Mouse (Mus musculus) embryonic facial prominence, embryonic 10.5 days (tissue): Measurements from ENCODE around the gene Neurod1. TPM values are rescaled to one million over a fixed set of nuclear protein-coding genes. Genes with fewer than 3 reads are reported as not detected.

Experiments
- DNase-seq: peaks from one replicate; pipeline ENCODE4 v3.0.0-alpha.2; 2017; ENCODE audit warnings: low spot score
- H3K27ac ChIP-seq: fragments of 300-500 bp; sonication (generic); replicated peaks from 2 replicates; pipeline ENCODE4 v1.5.1; 2016; ENCODE audit warnings: mild to moderate bottlenecking
- H3K27me3 ChIP-seq: fragments of 300-500 bp; sonication (generic); replicated peaks from 2 replicates; pipeline ENCODE4 v1.6.1; 2016; ENCODE audit warnings: low read depth, mild to moderate bottlenecking; ENCODE audit not compliant: poor library complexity, severe bottlenecking
- H3K36me3 ChIP-seq: fragments of 300-500 bp; sonication (generic); replicated peaks from 2 replicates; pipeline ENCODE4 v1.6.1; 2016; ENCODE audit warnings: mild to moderate bottlenecking, moderate library complexity
- H3K4me1 ChIP-seq: fragments of 300-500 bp; sonication (generic); 2 replicates; pipeline ENCODE4 v1.6.1; 2016
- H3K4me3 ChIP-seq: fragments of 300-500 bp; sonication (generic); 2 replicates; pipeline ENCODE4 v1.5.1; 2016; ENCODE audit warnings: mild to moderate bottlenecking, moderate library complexity
- H3K9me3 ChIP-seq: fragments of 300-500 bp; sonication (generic); 2 replicates; pipeline ENCODE4 v1.6.1; 2016; ENCODE audit warnings: mild to moderate bottlenecking
- WGBS: fragments of 180-500 bp; shearing (Covaris S2); methylation state at CpG from one replicate; pipeline ENCODE4 v1.1.7; 2016; 5-methylcytosine and 5-hydroxymethylcytosine counted together
- polyA plus RNA-seq: library from polyadenylated mRNA; unstranded; fragments of >200 nt; fragmentation: Nextera tagmentation; extraction: Ambion mirVana; gene quantifications from 2 replicates; pipeline ENCODE4 v1.2.1, GENCODE M21; 2016

Gene Neurod1
- polyA plus RNA-seq, 1 experiment from 2014 or later: 25.1 TPM

DNA sequence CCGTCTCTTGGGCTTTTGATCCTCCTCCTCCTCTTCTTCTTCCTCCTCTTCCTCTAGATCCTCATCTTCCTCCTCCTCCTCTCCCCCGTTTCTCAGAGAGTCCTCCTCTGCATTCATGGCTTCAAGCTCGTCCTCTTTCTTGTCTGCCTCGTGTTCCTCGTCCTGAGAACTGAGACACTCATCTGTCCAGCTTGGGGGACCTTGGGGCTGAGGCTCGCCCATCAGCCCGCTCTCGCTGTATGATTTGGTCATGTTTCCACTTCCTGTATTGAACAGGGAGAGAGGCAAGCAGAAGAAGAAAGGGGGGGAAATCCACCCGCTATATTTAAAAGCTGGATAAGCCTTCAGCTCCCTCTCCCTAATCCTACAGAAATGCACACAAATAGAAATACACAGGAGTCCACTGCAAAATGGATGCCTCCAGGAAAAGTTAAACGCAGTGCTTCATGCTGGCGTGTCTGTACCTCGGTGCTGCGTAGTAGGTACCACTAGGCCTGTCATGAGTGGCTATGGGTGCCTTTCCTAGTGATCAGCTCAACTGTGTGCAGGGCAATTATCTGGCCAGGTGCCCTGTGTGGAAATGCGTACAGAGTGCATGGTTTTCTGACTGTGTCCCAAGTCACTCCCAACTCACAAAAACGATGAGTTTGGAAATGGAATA is 1.6 kb downstream of the Neurod1 start:
- Histone ChIP-seq H3K27ac (no peak overlapping the region; the same call in 1 of the 2 replicates), H3K4me3 (peak overlapping the region; percentile 57), H3K27me3 (peaks cover 94% of the 10 kb centered on the region), H3K4me1 (peaks cover 38% of the 10 kb centered on the region), H3K9me3 (no peaks in the 10 kb centered on the region), H3K36me3 (no peaks in the 10 kb centered on the region)
- DNase-seq: no peak
- 10% methylated on average over 15 of the region's 15 CpGs for WGBS

DNA sequence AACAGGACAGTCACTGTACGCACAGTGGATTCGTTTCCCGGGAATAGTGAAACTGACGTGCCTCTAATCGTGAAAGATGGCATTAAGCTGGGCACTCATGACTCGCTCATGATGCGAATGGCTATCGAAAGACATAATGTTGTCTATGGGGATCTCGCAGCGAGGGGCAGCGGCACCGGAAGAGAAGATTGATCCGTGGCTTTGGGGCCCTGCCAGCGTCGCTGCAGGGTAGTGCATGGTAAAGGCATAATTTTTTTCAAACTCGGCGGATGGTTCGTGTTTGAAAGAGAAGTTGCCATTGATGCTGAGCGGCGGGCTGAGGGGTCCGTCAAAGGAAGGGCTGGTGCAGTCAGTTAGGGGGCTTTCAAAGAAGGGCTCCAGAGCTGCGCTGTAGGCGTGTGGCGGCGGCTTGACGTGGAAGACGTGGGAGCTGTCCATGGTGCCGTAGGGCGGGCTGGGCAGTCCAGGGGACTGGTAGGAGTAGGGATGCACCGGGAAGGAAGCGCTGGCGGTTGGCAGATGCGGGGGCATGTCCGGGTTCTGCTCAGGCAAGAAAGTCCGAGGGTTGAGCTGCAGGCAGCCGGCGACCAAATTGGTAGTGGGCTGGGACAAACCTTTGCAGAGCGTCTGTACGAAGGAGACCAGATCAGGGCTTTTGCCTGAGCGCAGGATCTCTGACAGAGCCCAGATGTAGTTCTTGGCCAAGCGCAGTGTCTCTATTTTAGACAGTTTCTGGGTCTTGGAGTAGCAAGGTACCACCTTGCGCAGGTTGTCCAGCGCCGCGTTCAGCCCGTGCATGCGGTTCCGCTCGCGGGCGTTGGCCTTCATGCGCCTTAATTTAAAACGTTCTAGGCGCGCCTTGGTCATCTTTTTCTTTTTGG is 2.4 kb downstream of the Neurod1 start:
- Histone ChIP-seq H3K4me1 (peaks cover 30% of the 10 kb centered on the region), H3K4me3 (peak overlapping the region; percentile 57), H3K27ac (no peak overlapping the region; the same call in 1 of the 2 replicates), H3K27me3 (peaks cover 86% of the 10 kb centered on the region), H3K36me3 (no peaks in the 10 kb centered on the region), H3K9me3 (no peaks in the 10 kb centered on the region)
- 2% methylated on average over 55 of the region's 55 CpGs for WGBS
- DNase-seq: peak; percentile 93

DNA sequence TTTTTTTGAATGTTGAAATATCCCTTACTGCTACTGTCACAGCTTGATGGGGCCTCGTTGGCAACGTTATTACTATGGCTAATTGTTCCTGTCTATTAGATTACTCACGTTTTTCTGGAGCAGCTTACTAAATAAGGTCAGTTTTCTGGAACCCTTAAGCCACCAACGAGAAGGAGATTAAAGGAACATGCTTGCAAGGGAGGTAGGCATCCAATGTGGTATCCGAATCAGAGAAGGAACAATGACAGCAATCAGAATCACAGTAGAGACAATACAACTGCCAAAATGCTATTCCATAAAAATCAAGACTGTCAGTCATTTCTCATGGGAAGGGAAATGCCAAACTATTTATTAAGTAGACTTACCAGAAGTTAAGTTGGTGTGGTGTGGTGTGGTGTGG is 5.1 kb downstream of the Neurod1 start:
- DNase-seq: no peak
- 52% methylated on average over 5 of the region's 5 CpGs for WGBS
- H3K27me3 ChIP-seq: peaks cover 59% of the 10 kb centered on the region
- H3K4me3 ChIP-seq: no peak overlapping the region
- H3K9me3 ChIP-seq: no peaks in the 10 kb centered on the region
- H3K4me1 ChIP-seq: peaks cover 15% of the 10 kb centered on the region
- H3K36me3 ChIP-seq: no peaks in the 10 kb centered on the region
- H3K27ac ChIP-seq: no peak overlapping the region

DNA sequence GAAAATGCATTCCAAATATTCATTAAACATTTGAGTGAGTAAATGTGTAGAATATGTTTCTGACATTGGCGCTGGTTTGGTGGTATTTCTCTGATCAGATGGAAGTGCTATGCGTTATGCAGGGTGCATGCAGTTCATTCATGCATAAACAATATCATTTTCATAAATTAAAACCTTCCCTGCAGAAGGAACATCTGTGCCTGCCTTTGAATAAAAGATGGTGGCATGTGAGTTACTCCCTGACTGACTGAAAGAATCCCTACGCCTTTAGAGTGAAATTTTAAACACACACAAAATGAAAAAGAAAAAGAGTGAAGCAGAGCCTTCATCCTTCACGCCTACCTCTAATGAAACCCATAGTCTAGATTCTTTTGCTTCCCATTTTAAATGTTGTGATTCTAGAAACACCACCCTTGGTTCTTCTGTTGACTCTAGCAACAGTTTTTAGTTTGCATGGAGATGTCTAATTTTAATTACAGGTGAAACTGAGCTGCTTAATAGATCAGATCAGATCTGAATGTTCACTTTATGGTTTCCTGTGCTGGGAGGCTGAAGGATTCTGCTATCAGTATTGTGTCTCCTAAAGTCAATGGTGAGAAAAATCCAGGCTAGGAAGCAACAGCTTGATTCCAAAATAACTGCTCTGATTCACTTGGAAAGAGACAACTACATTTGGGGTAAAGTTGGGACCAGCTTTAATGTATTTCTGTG is 5.7 kb downstream of the Neurod1 start:
- Histone ChIP-seq H3K4me1 (peaks cover 12% of the 10 kb centered on the region), H3K27me3 (peaks cover 53% of the 10 kb centered on the region), H3K9me3 (no peaks in the 10 kb centered on the region), H3K36me3 (no peaks in the 10 kb centered on the region), H3K4me3 (no peak overlapping the region), H3K27ac (no peak overlapping the region)
- 70% methylated on average over 4 of the region's 4 CpGs for WGBS
- no peak for DNase-seq

DNA sequence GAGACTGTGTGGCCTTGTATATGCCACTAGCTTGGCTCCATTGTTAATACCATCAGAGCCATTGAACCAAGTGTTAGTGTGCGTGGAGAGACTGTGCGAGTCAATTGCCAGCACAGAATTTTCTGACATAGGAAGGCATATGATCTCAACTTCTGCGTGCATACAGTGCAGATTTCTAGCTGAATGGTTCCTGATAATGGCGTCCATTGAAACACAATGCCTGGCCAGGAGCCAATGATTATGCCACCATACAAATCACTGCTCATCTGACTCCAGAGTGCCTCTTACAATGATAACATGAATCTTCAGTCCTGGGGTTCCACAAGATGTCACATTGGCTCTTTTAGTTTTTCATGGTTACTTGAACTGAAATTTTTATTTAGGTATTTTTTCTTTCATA is 7.2 kb downstream of the Neurod1 start:
- DNase-seq: no peak
- Histone ChIP-seq H3K36me3 (no peaks in the 10 kb centered on the region), H3K9me3 (no peaks in the 10 kb centered on the region), H3K4me1 (peaks cover 7% of the 10 kb centered on the region), H3K27me3 (peaks cover 38% of the 10 kb centered on the region), H3K27ac (no peak overlapping the region), H3K4me3 (no peak overlapping the region)
- 75% methylated on average over 4 of the region's 4 CpGs for WGBS

DNA sequence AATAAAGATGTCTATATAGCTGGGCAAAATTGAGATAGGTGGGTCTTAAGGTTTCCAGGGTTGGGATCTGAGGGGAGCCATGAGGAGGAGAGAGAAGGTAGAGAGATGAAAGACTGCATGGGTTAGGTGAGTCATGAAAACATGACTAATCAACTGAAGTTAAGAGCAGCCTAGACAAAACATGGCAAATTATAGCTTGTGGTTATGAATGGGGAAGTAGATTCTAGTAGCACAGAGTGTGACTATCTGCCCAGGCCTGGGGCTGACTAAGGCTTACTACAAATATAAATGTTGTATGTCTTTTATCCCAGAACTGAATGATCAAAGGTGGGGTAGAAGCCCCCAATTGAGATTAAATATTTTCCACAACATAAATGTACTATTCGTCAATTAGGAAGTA is 9.4 kb downstream of the Neurod1 start:
- no peak overlapping the region for H3K4me3 ChIP-seq
- 78% methylated on average over 1 of the region's 1 CpGs for WGBS
- no peaks in the 10 kb centered on the region for H3K4me1 ChIP-seq
- H3K27me3 ChIP-seq: peaks cover 16% of the 10 kb centered on the region
- no peak overlapping the region for H3K27ac ChIP-seq
- H3K36me3 ChIP-seq: no peaks in the 10 kb centered on the region
- no peak for DNase-seq
- H3K9me3 ChIP-seq: no peaks in the 10 kb centered on the region

DNA sequence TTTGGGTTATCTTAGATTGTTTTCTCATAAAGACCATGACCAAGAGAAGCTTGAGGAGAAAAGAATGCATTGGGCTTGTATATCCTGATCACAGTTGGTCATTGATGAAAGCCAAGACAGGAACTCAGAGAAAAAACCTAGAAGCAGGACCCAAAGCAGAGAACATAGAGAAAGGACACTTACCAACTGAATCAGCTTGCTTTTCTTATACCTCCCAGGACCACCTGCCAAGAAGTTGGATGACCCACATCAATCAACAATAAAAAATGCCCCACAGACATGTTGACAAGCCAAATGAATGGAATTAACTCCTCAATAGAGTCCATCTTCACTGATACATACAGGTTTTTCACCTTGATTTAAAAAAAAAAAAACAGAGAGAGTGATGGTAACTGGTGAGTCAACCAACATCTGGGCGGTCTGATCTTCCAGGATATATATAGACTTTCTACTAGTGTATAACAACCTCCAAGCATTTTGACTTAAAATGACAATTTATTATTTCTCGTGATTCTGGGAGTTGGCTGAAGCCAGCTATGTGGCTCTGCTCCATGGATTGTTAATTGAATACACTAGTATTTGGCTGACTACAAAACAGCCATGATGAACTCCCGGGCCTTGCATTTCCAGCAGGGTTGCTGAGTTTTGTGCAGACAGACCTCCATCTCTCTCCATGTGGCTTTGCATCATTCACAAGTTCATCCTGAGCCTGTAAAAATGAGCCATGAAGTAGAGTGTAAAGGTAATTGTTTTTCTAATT is 12.5 kb downstream of the Neurod1 start:
- Histone ChIP-seq H3K9me3 (no peaks in the 10 kb centered on the region), H3K36me3 (no peaks in the 10 kb centered on the region), H3K27ac (no peak overlapping the region), H3K4me1 (no peaks in the 10 kb centered on the region), H3K4me3 (no peak overlapping the region), H3K27me3 (no peaks in the 10 kb centered on the region)
- no peak for DNase-seq
- 86% methylated on average over 3 of the region's 3 CpGs for WGBS

DNA sequence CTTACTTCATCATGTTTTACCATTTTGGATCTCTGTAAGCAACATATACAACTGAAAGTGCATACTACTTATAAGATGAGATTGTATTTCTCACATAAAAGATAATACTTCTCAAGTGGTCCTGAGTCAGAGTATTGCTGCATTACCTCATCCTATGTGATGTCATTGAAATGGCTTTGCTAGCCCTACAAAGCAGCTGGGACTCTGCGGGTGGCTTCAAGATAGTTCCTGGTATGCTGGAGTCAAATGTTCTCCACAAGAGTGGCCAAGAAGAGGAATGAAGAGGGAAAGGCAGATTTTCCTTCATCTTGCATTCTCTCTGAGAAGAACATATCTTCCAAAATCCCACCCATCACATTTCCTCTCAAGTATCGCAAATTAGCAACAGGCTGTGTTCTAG is 13.2 kb downstream of the Neurod1 start:
- no peak for DNase-seq
- H3K4me1 ChIP-seq: no peaks in the 10 kb centered on the region
- H3K36me3 ChIP-seq: no peaks in the 10 kb centered on the region
- no peaks in the 10 kb centered on the region for H3K9me3 ChIP-seq
- WGBS: 97% methylated on average over 2 of the region's 2 CpGs
- H3K4me3 ChIP-seq: no peak overlapping the region
- no peaks in the 10 kb centered on the region for H3K27me3 ChIP-seq
- no peak overlapping the region for H3K27ac ChIP-seq

DNA sequence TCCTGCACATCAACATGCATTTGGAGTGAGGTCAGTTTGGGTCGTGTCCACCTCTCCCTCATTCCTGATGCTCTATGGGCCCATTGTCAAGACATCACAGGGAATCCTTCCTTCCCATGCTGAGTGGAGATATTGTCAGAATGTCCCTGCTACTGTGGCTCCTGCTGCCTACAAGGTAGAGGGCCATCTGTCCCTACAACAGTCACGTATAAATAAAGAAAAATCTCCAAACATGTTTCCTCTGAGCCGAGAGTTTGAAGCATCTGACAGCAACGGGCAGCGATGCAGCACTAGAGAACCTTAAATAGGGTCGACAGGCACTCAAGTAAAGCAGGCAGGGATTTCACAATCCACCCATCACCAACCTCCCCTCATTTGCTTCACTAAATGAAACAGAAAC is 13.6 kb downstream of the Neurod1 start:
- DNase-seq: no peak
- 76% methylated on average over 6 of the region's 6 CpGs for WGBS
- Histone ChIP-seq H3K36me3 (no peaks in the 10 kb centered on the region), H3K27me3 (no peaks in the 10 kb centered on the region), H3K27ac (no peak overlapping the region), H3K4me3 (no peak overlapping the region), H3K9me3 (no peaks in the 10 kb centered on the region), H3K4me1 (no peaks in the 10 kb centered on the region)

DNA sequence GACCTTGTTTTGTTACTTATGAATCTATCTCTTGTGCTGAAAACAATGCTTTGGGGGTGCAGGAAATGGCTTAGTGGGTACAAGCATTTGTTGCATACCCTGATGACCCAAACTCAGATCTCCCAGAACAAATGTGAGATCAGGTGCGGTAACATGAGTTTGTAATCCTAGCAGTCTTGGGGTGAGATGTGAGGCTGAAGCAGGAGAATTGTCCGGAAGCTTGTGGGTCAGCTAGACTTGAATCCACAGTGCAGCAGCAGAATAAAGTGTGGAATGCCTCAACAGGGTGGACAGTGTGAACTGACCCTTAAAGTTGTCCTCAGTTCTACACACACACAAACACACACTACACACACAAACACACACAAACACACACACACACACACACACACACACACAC is 14.3 kb downstream of the Neurod1 start:
- DNase-seq: no peak
- Histone ChIP-seq H3K36me3 (no peaks in the 10 kb centered on the region), H3K4me1 (no peaks in the 10 kb centered on the region), H3K27me3 (no peaks in the 10 kb centered on the region), H3K4me3 (no peak overlapping the region), H3K9me3 (no peaks in the 10 kb centered on the region), H3K27ac (no peak overlapping the region)
- 92% methylated on average over 2 of the region's 2 CpGs for WGBS

DNA sequence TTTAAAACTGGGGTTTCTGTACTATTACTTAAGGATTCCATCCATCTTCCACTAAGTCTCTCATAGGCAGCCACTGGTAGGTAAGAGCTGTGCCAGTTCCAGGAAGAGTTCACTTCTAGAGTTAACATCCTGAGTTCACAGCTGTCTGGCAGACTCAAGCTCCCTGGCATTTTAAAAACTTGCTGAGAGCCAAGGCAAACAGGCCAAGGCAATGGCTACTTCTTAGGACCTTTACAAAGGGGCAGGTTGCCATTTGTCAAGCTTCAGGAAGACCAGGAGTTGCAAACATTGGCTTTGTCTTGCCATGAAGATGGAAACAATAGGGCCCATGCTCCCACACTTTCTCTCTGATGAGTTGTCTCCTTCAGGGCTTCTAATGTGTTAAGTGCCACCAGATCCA is 26.5 kb downstream of the Neurod1 start:
- Histone ChIP-seq H3K4me1 (peaks cover 25% of the 10 kb centered on the region), H3K27ac (no peak overlapping the region), H3K9me3 (no peaks in the 10 kb centered on the region), H3K27me3 (peaks cover 45% of the 10 kb centered on the region), H3K36me3 (no peaks in the 10 kb centered on the region), H3K4me3 (no peak overlapping the region)
- DNase-seq: no peak

DNA sequence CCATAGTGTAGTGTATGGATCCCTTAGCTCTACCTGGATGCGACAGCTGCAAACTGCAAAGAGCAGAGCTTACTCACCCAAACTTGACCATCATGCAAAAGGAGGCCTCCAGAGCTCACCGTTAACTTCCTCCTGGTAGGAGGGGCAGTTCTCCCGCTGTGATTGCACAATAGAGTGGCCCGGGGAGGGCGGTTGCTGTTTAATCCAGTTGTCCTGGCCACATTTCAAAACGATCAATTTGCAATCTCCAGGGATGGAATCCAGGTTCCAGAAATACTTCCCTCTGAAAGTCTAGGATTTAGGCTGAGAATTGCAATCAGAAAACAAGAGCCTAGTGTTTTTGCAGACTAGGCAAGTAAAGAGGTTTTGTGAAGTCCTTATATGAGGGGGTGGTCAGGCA is 26.9 kb downstream of the Neurod1 start:
- no peak overlapping the region for H3K27ac ChIP-seq
- peaks cover 46% of the 10 kb centered on the region for H3K27me3 ChIP-seq
- no peaks in the 10 kb centered on the region for H3K36me3 ChIP-seq
- DNase-seq: peak; percentile 13
- WGBS: 7% methylated on average over 6 of the region's 6 CpGs
- no peaks in the 10 kb centered on the region for H3K9me3 ChIP-seq
- H3K4me1 ChIP-seq: peaks cover 25% of the 10 kb centered on the region
- H3K4me3 ChIP-seq: no peak overlapping the region
